Mouse (Mus musculus): Measurements from ENCODE around the gene Bhlhe23. TPM values are rescaled to one million over a fixed set of nuclear protein-coding genes. Genes with fewer than 3 reads are reported as not detected.

The Bhlhe23 gene
- total and polyA plus RNA-seq, 3 experiments = not detected

- TF ChIP-seq TCF12 (IDR thresholded peaks at IDR 0.05; ENCODE audit: low read depth, low read length) = no peak
- peak in 1 of 2 experiments; percentile 42; a peak in 1 of 4 replicates for TF ChIP-seq EP300 (IDR thresholded peaks at IDR 0.05; ENCODE audit: low read depth in 1 of 2, low read length in 2 of 2)
- TF ChIP-seq JUND (IDR thresholded peaks at IDR 0.05; ENCODE audit: low read depth, low read length) = peak; percentile 71; the same call in 1 of the 2 replicates
These were observed 31.3 kb downstream of the Bhlhe23 start (continued) for GRCm38 (mm10) chr2:180745248-180745927.

DNA sequence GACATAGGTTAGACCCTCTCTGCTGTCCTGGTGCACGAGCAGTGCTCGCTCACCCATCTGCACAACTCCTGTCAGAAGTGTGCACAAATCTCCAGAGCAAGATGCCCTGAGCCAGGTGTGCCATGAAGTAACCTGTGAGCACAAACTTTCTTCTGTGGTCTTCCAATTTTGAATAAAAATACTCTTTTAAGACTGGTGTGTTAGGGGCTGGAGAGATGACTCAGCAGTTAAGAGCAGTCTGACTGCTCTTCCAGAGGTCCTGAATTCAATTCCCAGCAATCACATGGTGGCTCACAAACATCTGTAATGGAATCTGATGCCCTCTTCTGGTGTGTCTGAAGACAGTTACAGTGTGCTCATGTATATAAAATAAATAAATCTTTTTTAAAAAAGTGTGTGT is 33.4 kb downstream of the Bhlhe23 start:
- no peaks in the 10 kb centered on the region for H3K27me3 ChIP-seq (ENCODE audit: control insufficient read depth in 1 of 2, insufficient read depth in 2 of 2, low read length in 2 of 2)
- H3K36me3 ChIP-seq (ENCODE audit: control insufficient read depth in 1 of 2, insufficient read depth in 2 of 2, low read length in 2 of 2) = no peaks in the 10 kb centered on the region
- H3K9ac ChIP-seq (ENCODE audit: control insufficient read depth, low read depth, low read length, poor library complexity, severe bottlenecking) = no peak overlapping the region
- H3K4me1 ChIP-seq (ENCODE audit: control insufficient read depth in 1 of 2, insufficient read depth in 2 of 2, low read length in 2 of 2) = no peaks in the 10 kb centered on the region
- TF ChIP-seq HCFC1 (IDR thresholded peaks at IDR 0.05; ENCODE audit: low read depth, low read length) (no peak), MYB (IDR thresholded peaks at IDR 0.05; ENCODE audit: low read depth, low read length) (no peak), SMC3 (IDR thresholded peaks at IDR 0.05; ENCODE audit: low read depth, low read length) (peak; percentile 13; the same call in 1 of the 2 replicates)
- H3K27ac ChIP-seq (ENCODE audit: control insufficient read depth, low read depth, low read length) = no peak overlapping the region
- H3K4me3 ChIP-seq (ENCODE audit: control insufficient read depth in 1 of 2, insufficient read depth in 1 of 2, low read depth in 2 of 2, low read length in 2 of 2) = no peak overlapping the region
- no peaks in the 10 kb centered on the region for H3K79me2 ChIP-seq (ENCODE audit: control insufficient read depth, insufficient read depth, low read length, poor library complexity)
- no peaks in the 10 kb centered on the region for H3K9me3 ChIP-seq (replicated peaks; ENCODE audit: insufficient read depth, low read length)
- DNase-seq (ENCODE audit: low read depth, low spot score) = no peak

GRCm38 (mm10) chr2:180742820-180743219 is 33.9 kb downstream of the Bhlhe23 start:
- Histone ChIP-seq H3K79me2 (ENCODE audit: control insufficient read depth, insufficient read depth, low read length, poor library complexity) (no peaks in the 10 kb centered on the region), H3K27ac (ENCODE audit: control insufficient read depth, low read depth, low read length) (no peak overlapping the region), H3K4me1 (ENCODE audit: control insufficient read depth in 1 of 2, insufficient read depth in 2 of 2, low read length in 2 of 2) (no peaks in the 10 kb centered on the region), H3K36me3 (ENCODE audit: control insufficient read depth in 1 of 2, insufficient read depth in 2 of 2, low read length in 2 of 2) (no peaks in the 10 kb centered on the region), H3K9me3 (replicated peaks; ENCODE audit: insufficient read depth, low read length) (no peaks in the 10 kb centered on the region), H3K27me3 (ENCODE audit: control insufficient read depth in 1 of 2, insufficient read depth in 2 of 2, low read length in 2 of 2) (no peaks in the 10 kb centered on the region), H3K4me3 (ENCODE audit: control insufficient read depth in 1 of 2, insufficient read depth in 1 of 2, low read depth in 2 of 2, low read length in 2 of 2) (no peak overlapping the region), H3K9ac (ENCODE audit: control insufficient read depth, low read depth, low read length, poor library complexity, severe bottlenecking) (no peak overlapping the region)
- DNase-seq (ENCODE audit: low read depth, low spot score) = no peak
- TF ChIP-seq POLR2AphosphoS2 (IDR thresholded peaks at IDR 0.05; ENCODE audit: low read length) = no peak
- no peak for TF ChIP-seq CHD1 (IDR thresholded peaks at IDR 0.05; ENCODE audit: low read depth, low read length)
- no peak for TF ChIP-seq MXI1 (IDR thresholded peaks at IDR 0.05; ENCODE audit: low read depth, low read length)
- no peak for TF ChIP-seq JUND (IDR thresholded peaks at IDR 0.05; ENCODE audit: low read depth, low read length)
- TF ChIP-seq NELFE (IDR thresholded peaks at IDR 0.05; ENCODE audit: low read depth, low read length) = no peak
- TF ChIP-seq MYB (IDR thresholded peaks at IDR 0.05; ENCODE audit: low read depth, low read length) = no peak
- TF ChIP-seq SIN3A (IDR thresholded peaks at IDR 0.05; ENCODE audit: low read length) = no peak
- TF ChIP-seq CTCF (IDR thresholded peaks at IDR 0.05 in 2 of 3, conservative IDR thresholded peaks at IDR 0.05 in 1 of 3; ENCODE audit: control insufficient read depth in 1 of 3, insufficient read depth in 1 of 3, low read depth in 2 of 3, low read length in 3 of 3, poor library complexity in 1 of 3, severe bottlenecking in 1 of 3) = no peak
- no peak for TF ChIP-seq RAD21 (IDR thresholded peaks at IDR 0.05; ENCODE audit: low read depth, low read length)

All from MEL (cell line).